Mouse (Mus musculus): ENCODE results near the gene Tdpoz3.
"Not testable (repeated sequence)": the region's sequence is repeated elsewhere in the genome, so short reads cannot be mapped to it uniquely, and the experiment has no call there.

Tdpoz3 gene

GRCm38 (mm10) chr3:93825720-93826119 is at the start of gene Tdpoz3:
TSS of gene Tdpoz3 (plus strand) at chr3:93826020.
- DNase-seq (ENCODE audit: low spot score) = not testable (repeated sequence)

DNA sequence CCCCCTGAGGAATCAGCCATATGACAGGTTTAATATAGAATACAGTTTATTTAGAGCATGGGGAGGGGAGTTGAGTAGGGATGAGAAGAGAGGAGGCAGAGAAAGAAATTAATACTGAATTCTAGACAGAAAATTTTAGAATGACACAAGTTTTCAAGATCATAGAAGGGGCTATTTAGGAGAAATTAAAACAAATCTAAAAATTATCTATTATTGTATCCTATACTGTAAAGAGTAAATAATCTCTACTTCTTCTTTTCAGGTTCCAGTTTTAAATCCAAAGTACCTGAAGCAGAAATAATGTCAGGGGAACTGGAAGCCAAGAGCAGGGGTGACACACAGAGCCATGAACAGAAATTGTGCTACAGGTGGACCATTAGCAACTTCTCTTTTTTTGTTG is 29.7 kb upstream of the Tdpoz3 start, which contains the start of gene Tdpoz4:
Tdpoz4 (plus strand) TSS at position 301 of the 400 bp plus-strand sequence.
- not testable (repeated sequence) for DNase-seq (ENCODE audit: low spot score)

DNA sequence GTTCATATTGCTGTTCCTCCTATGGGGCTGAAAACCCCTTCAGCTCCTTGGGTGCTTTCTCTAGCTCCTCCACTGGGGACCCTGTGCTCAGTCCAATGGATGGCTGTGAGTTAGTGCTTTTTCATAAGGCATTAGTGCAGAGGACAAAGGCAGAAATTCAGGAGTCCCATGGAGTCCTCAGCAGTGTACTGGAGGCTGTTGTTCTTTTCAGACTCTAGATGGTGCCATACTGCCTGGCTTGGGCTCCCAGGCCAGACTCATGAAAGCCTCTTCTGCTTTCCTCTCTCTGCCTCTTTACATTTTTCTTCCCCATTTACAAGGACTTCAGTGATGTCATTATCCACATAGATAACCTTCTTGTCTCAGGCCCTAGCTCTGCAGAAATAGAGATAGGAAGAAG is 12.5 kb upstream of the Tdpoz3 start:
- DNase-seq (ENCODE audit: low spot score) = not testable (repeated sequence)

GRCm38 (mm10) chr3:93858957-93859356 is 33.1 kb downstream of the Tdpoz3 start:
- DNase-seq (ENCODE audit: low spot score) = not testable (repeated sequence)

DNA sequence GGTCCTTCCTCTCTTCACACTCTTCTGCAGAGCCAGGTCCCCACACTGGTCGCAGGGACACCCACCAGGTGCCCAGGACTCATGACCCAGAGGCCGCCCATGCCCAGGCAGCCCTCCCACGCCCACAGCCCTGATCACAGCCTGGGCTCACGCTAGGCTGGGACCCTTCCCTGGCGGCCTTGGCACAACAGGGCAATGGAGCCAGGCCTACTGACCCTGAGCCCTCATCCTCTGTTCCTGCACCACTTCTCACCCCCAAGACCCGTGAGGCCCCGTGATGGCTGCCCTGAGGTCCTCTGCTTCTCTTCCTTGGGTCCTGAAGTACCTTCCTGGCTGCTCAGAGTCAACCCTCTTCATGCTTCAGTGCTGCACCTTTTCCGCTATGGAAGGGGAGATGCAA is 44.8 kb downstream of the Tdpoz3 start:
- DNase-seq (ENCODE audit: low spot score) = not testable (repeated sequence)
